In the genomic region with DNA sequence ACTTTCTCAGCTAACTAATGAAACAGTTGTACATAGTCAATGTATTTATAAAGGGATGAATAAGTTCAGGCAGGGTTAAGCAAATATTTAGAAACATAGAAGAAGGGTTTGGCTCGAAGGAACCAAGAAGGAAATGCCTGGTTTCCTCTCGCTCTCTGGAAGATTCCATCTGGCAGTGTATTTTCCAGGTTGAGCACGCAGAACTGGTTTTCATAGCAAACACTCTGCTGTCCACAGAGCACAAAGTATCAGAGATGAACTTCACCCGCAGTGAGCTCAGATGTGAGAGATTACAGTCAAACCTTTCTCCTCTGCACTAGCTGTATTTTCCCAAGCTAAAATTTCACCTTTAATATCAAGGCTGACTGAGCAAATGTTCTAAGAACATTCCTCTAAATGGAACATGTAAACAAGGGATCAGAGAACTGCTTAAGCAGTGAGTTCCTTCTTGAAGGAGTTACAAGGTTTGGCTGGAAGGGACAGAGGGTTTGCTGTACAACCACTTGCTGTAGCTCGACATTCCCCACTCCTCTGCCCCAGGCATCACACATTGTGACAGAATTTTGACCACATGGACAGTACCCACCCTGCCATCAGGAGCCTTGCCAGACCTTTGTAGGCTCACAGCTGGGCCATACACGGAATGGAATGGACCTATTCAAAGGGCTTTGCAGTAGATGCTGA, we compare ENCODE assay signal across 21 mouse cellular contexts. TPM values are rescaled to one million over a fixed set of nuclear protein-coding genes. Genes with fewer than 3 reads are reported as not detected.
DNase-seq lines count a peak whose midpoint lies in the region; ATAC-seq and TF ChIP-seq lines count a peak whose summit lies in the region.
"Had no signal": no experiment of that assay in that cellular context is flagged by ENCODE, and none has a peak within 500 bp of the region (broad histone marks: within the 10 kb centered on the region; RNA-seq: fewer than 3 reads in every experiment).

No protein-coding gene starts in this region.

- H3K4me3 ChIP-seq in heart, adult 2 months = no peak overlapping the region
- no peak overlapping the region for H3K4me3 ChIP-seq in kidney, embryonic 16.5 days (ENCODE audit: low read length)
- H3K4me3 ChIP-seq: embryonic facial prominence, embryonic 15.5 days; forebrain, embryonic 12.5 days; gastrocnemius, adult 2 months; heart, embryonic 13.5 days; hindbrain, embryonic 15.5 days had no signal

- H3K4me2 ChIP-seq in kidney, embryonic 16.5 days (replicated peaks; ENCODE audit: low read depth, low read length) = no peak overlapping the region
- H3K4me2 ChIP-seq: embryonic facial prominence, embryonic 15.5 days; forebrain, embryonic 12.5 days; heart, embryonic 13.5 days; hindbrain, embryonic 15.5 days; liver, embryonic 11.5 days had no signal

- H3K9ac ChIP-seq in heart, adult 2 months (ENCODE audit: low read depth, low read length) = no peak overlapping the region
- no peak overlapping the region for H3K9ac ChIP-seq in kidney, embryonic 16.5 days (replicated peaks; ENCODE audit: low read length)
- H3K9ac ChIP-seq: embryonic facial prominence, embryonic 15.5 days; forebrain, embryonic 12.5 days; heart, embryonic 13.5 days; hindbrain, embryonic 15.5 days had no signal

- intact Hi-C loops in heart, adult 2 months (cut with DNase I) = no loop called here
- intact Hi-C loops in heart, postnatal 25 days (cut with DNase I) = no loop called here

- peaks cover 3% of the 10 kb centered on the region for H3K4me1 ChIP-seq in heart, adult 2 months (ENCODE audit: control insufficient read depth, insufficient read depth, low read length)
- peaks cover 11% of the 10 kb centered on the region for H3K4me1 ChIP-seq in kidney, embryonic 16.5 days (ENCODE audit: insufficient read depth, low read length)
- H3K4me1 ChIP-seq: embryonic facial prominence, embryonic 15.5 days; forebrain, embryonic 12.5 days; hindbrain, embryonic 15.5 days had no signal

- H3K27me3 ChIP-seq in heart, adult 2 months (ENCODE audit: control insufficient read depth, insufficient read depth, low read length) = no peaks in the 10 kb centered on the region
- H3K27me3 ChIP-seq in kidney, embryonic 16.5 days (ENCODE audit: insufficient read depth, low read length) = no peaks in the 10 kb centered on the region
- H3K27me3 ChIP-seq: embryonic facial prominence, embryonic 15.5 days; forebrain, embryonic 12.5 days; heart, embryonic 13.5 days; hindbrain, embryonic 15.5 days had no signal

- TF ChIP-seq CTCF in heart, adult 2 months (IDR thresholded peaks at IDR 0.05) = no peak

- 41% methylated on average over 6 of the region's 6 CpGs for WGBS in heart, adult 2 months
- 33% methylated on average over 6 of the region's 6 CpGs for WGBS in kidney, embryonic 16.5 days

- DNase-seq in heart, adult 2 months = no peak
- no peak for DNase-seq in heart, postnatal 25 days (ENCODE audit: low spot score)
- no peak for DNase-seq in kidney, postnatal 25 days
- DNase-seq in urinary bladder, postnatal 14 days (ENCODE audit: low spot score) = peak; percentile 50
- no peak for DNase-seq in urinary bladder, postnatal 4 days (ENCODE audit: low spot score in 2 of 2)
- no peak for DNase-seq in retina, embryonic 14.5 days (ENCODE audit: low spot score)
- DNase-seq in B cell, adult 2 months = no peak
- DNase-seq: cerebellum, adult 11 months; gastrocnemius, adult 2 months; layer of hippocampus, adult 9-11 months; retina, postnatal 1 day had no signal

- TF ChIP-seq EP300 in heart, adult 2 months (IDR thresholded peaks at IDR 0.05; ENCODE audit: insufficient read depth, low read depth, low read length) = no peak

- TF ChIP-seq POLR2A in heart, adult 2 months (IDR thresholded peaks at IDR 0.05; ENCODE audit: insufficient read depth, low read depth, low read length) = no peak

- H3K27ac ChIP-seq in heart, adult 2 months = peak overlapping the region; percentile 16
- H3K27ac ChIP-seq in kidney, embryonic 16.5 days (ENCODE audit: low read length) = peak overlapping the region; percentile 20
- H3K27ac ChIP-seq: embryonic facial prominence, embryonic 15.5 days; forebrain, embryonic 12.5 days; gastrocnemius, adult 2 months; hindbrain, embryonic 15.5 days had no signal

- no peaks in the 10 kb centered on the region for H3K9me3 ChIP-seq in kidney, embryonic 16.5 days (ENCODE audit: low read length)
- H3K9me3 ChIP-seq: embryonic facial prominence, embryonic 15.5 days; forebrain, embryonic 12.5 days; heart, embryonic 13.5 days; hindbrain, embryonic 15.5 days had no signal

- no peaks in the 10 kb centered on the region for H3K79me2 ChIP-seq in heart, adult 2 months (replicated peaks; ENCODE audit: control insufficient read depth, insufficient read depth, low read length)

- 0 out of 2 replicates have a peak, but pooled peaks have one; percentile 39 for ATAC-seq in kidney, embryonic 16.5 days (ENCODE audit: low FRiP score, low TSS enrichment)

- no peaks in the 10 kb centered on the region; the same call in 1 of the 2 replicates for H3K36me3 ChIP-seq in heart, adult 2 months (ENCODE audit: control insufficient read depth, insufficient read depth, low read length)
- H3K36me3 ChIP-seq in kidney, embryonic 16.5 days (ENCODE audit: insufficient read depth, low read length) = no peaks in the 10 kb centered on the region
- H3K36me3 ChIP-seq: embryonic facial prominence, embryonic 15.5 days; forebrain, embryonic 12.5 days; heart, embryonic 13.5 days; hindbrain, embryonic 15.5 days had no signal

RNA-seq across cellular contexts. Expression of gene Agr2, which starts 15.8 kb away (rescaled TPM):
- not detected for total RNA-seq in heart, adult 2 months (2021)
- 2.5 TPM in 1 of 2 replicates, not detected in the other for polyA plus RNA-seq in heart, adult 2 months (2012; rRNA removed)
- total RNA-seq in heart, postnatal 25 days (2021) = not detected
- polyA plus RNA-seq in kidney, embryonic 16.5 days (2015; fragmentation: Nextera tagmentation; extraction: Ambion mirVana) = 2.2 and 2.6 TPM in 2 replicates
- total RNA-seq: gastrocnemius, adult 2 months; left cerebral cortex, postnatal 14 days; megakaryocyte progenitor cell, adult 5-6 weeks; monocyte, adult 5-6 weeks had no signal
- polyA plus RNA-seq: neural tube, embryonic 14.5 days had no signal

RNA-seq across cellular contexts. Expression of gene Tspan13, which starts 33.8 kb away (rescaled TPM):
- total RNA-seq in heart, adult 2 months (2021) = 10 to 100 TPM; 41.2 to 47.2 TPM
- polyA plus RNA-seq in heart, adult 2 months (2012; rRNA removed) = 61.1 and 73.0 TPM in 2 replicates
- total RNA-seq in heart, postnatal 25 days (2021) = 10 to 100 TPM; 44.2 to 57.7 TPM
- 91.3 and 108 TPM in 2 replicates for polyA plus RNA-seq in kidney, embryonic 16.5 days (2015; fragmentation: Nextera tagmentation; extraction: Ambion mirVana)
